Mouse (Mus musculus) liver, embryonic 14.5 days (tissue): Measurements from ENCODE around the gene Asgr1. TPM values are rescaled to one million over a fixed set of nuclear protein-coding genes. Genes with fewer than 3 reads are reported as not detected.

Experiments
- ATAC-seq: fragments of 200-750 bp; cut with Nextera tagmentation; 2 replicates; pipeline ENCODE4 v1.8.0; 2017; ENCODE audit warnings: moderate number of reproducible peaks, mild to moderate bottlenecking, moderate library complexity; ENCODE audit not compliant: insufficient read depth
- DNase-seq, 3 experiments: peaks; one replicate each; pipeline ENCODE4 v3.0.0-alpha.2; 2012 to 2013; ENCODE audit warnings: low read depth in 3 of 3, low spot score in 3 of 3
- H3K27ac ChIP-seq: fragments of 300-500 bp; sonication (generic); 2 replicates; pipeline ENCODE4 v1.5.1; 2014; ENCODE audit warnings: moderate library complexity, mild to moderate bottlenecking, control low read depth, inconsistent platforms
- H3K27me3 ChIP-seq: fragments of 300-500 bp; sonication (generic); 2 replicates; pipeline ENCODE4 v1.6.1; 2014; ENCODE audit warnings: mild to moderate bottlenecking, low read length, moderate library complexity; ENCODE audit not compliant: control insufficient read depth, insufficient read depth
- H3K36me3 ChIP-seq: fragments of 300-500 bp; sonication (generic); replicated peaks from 2 replicates; pipeline ENCODE4 v1.6.1; 2014; ENCODE audit warnings: low read depth; ENCODE audit not compliant: control insufficient read depth, insufficient read depth
- H3K4me1 ChIP-seq, 2 experiments: fragments of 200-500 bp in 1 of 2; fragments of 300-500 bp in 1 of 2; sonication (generic) in 1 of 2; replicated peaks; 2 replicates each; pipeline ENCODE4 v1.6.1; 2012 to 2014; ENCODE audit warnings: antibody characterized with exemption in 1 of 2, inconsistent platforms in 1 of 2, low read length in 1 of 2; ENCODE audit not compliant: control insufficient read depth in 2 of 2, insufficient read depth in 2 of 2
- H3K4me2 ChIP-seq: fragments of 300-500 bp; sonication (generic); 2 replicates; pipeline ENCODE4 v1.6.1; 2014; ENCODE audit warnings: low read depth, mild to moderate bottlenecking, control low read depth, moderate library complexity
- H3K4me3 ChIP-seq, 2 experiments: fragments of 200-500 bp in 1 of 2; fragments of 300-500 bp in 1 of 2; sonication (generic) in 1 of 2; 2 replicates each; pipeline ENCODE4 v1.5.1; 2012 to 2014; ENCODE audit warnings: low read depth in 2 of 2, low read length in 2 of 2, mild to moderate bottlenecking in 2 of 2, control low read depth in 1 of 2, inconsistent platforms in 1 of 2, moderate library complexity in 1 of 2; ENCODE audit not compliant: insufficient read depth in 1 of 2
- H3K9ac ChIP-seq: fragments of 300-500 bp; sonication (generic); replicated peaks from 2 replicates; pipeline ENCODE4 v1.6.1; 2014; ENCODE audit warnings: mild to moderate bottlenecking, control low read depth, moderate library complexity
- H3K9me3 ChIP-seq: fragments of 300-500 bp; sonication (generic); 2 replicates; pipeline ENCODE4 v1.6.1; 2016; ENCODE audit warnings: low read length, mixed read lengths; ENCODE audit not compliant: control insufficient read depth
- CTCF ChIP-seq: IDR thresholded peaks from 2 replicates; pipeline ENCODE4 v1.5.1; 2016; ENCODE audit warnings: antibody characterized with exemption, low read depth, control low read depth
- EP300 ChIP-seq: IDR thresholded peaks from 2 replicates; pipeline ENCODE4 v1.6.1; 2016; ENCODE audit warnings: antibody characterized with exemption, low read depth
- WGBS: fragments of 180-500 bp; shearing (Covaris S2); extraction: QIAGEN DNeasy Blood & Tissue Kit; methylation state at CpG from one replicate; pipeline ENCODE4 v1.1.7; 2014; ENCODE audit not compliant: insufficient replicate concordance; 5-methylcytosine and 5-hydroxymethylcytosine counted together
- polyA plus RNA-seq, 2 experiments: library from polyadenylated mRNA; depleted of rRNA in 1 of 2; stranded (reverse) in 1 of 2; unstranded in 1 of 2; fragments of >200 nt; fragmentation: Nextera tagmentation in 1 of 2; extraction: Ambion mirVana in 1 of 2; gene quantifications; 2 replicates each; pipeline versions ENCODE4 v1.2.1 to v1.2.3; 2012 to 2014

Gene Asgr1
- polyA plus RNA-seq, 2 experiments: 1.3 to 4.1 TPM

DNA sequence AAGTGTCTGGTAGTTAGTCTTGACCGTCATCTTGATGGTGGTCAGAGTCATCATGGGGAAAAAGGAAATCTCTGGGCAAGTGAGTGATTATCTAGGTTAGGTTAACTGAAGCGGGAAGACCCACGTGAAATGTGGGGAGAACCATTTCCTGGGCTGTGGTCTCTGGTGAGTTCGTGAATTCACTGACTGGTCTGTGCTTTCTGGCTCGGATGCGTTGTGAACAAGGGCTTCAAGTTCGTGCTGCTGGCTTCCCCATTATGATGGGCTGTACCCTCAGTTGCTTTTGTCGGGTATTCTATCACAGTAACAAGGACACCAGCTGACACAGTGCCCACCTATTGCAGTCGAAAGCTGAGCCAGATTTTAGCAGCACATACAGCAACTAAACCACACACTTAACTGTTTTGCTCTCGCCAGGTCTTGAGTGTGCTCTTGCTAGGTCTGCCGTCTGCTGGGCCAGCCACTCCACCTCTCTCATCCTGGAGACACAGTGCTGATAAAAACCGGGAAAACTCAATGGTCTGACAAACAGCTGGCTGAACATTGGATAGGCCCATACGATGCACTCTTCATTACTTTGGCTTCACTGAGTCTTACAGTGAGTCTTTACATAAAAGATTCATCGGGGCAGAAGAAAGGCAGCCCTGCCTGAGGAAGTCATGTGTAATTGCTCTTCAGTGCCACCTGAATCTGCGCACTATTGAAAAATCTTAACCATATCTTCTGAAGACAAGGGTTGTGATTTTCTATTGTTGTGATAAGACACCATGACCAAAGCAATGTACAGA lies 27.1 kb downstream of the Asgr1 start:
- H3K27ac ChIP-seq: no peak overlapping the region
- no peak overlapping the region for H3K9ac ChIP-seq
- no peaks in the 10 kb centered on the region for H3K27me3 ChIP-seq
- 37% methylated on average over 15 of the region's 15 CpGs for WGBS
- H3K4me2 ChIP-seq: no peak overlapping the region
- ATAC-seq: no peak
- DNase-seq: no peak
- peaks cover 8 to 17% of the 10 kb centered on the region in 2 experiments for H3K4me1 ChIP-seq
- no peaks in the 10 kb centered on the region for H3K9me3 ChIP-seq
- H3K36me3 ChIP-seq: no peaks in the 10 kb centered on the region
- H3K4me3 ChIP-seq: no peak overlapping the region
- TF ChIP-seq EP300: no peak
- TF ChIP-seq CTCF: no peak

DNA sequence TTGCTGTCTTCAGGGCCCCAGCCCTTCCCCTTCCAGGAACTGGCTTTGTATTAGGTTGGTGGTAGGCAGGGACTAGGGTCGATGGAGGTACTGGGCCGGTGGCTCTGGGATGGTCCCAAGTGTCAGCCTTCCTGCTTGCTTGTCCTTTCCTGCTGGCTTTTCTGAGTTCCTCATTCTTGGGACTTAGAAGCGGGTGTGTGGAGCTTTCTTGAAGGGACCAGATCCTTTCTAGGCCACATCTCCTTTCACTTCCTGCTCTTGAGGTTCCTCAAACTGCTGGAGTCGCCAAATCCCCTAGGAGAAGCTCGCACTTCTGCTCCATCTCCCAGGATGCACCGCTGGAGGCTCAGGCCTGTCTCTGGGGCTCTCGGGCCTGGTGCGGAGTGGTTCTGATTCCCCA lies 30.7 kb downstream of the Asgr1 start:
- no peaks in the 10 kb centered on the region for H3K9me3 ChIP-seq
- no peak overlapping the region for H3K27ac ChIP-seq
- no peaks in the 10 kb centered on the region for H3K36me3 ChIP-seq
- H3K4me1 ChIP-seq: no peaks in the 10 kb centered on the region; a peak in 1 of 4 replicates
- no peak overlapping the region for H3K4me3 ChIP-seq
- WGBS: 44% methylated on average over 8 of the region's 8 CpGs
- ATAC-seq (no peak), DNase-seq (no peak)
- H3K4me2 ChIP-seq: no peak overlapping the region
- H3K9ac ChIP-seq: no peak overlapping the region
- H3K27me3 ChIP-seq: no peaks in the 10 kb centered on the region
- no peak for TF ChIP-seq EP300
- no peak for TF ChIP-seq CTCF

DNA sequence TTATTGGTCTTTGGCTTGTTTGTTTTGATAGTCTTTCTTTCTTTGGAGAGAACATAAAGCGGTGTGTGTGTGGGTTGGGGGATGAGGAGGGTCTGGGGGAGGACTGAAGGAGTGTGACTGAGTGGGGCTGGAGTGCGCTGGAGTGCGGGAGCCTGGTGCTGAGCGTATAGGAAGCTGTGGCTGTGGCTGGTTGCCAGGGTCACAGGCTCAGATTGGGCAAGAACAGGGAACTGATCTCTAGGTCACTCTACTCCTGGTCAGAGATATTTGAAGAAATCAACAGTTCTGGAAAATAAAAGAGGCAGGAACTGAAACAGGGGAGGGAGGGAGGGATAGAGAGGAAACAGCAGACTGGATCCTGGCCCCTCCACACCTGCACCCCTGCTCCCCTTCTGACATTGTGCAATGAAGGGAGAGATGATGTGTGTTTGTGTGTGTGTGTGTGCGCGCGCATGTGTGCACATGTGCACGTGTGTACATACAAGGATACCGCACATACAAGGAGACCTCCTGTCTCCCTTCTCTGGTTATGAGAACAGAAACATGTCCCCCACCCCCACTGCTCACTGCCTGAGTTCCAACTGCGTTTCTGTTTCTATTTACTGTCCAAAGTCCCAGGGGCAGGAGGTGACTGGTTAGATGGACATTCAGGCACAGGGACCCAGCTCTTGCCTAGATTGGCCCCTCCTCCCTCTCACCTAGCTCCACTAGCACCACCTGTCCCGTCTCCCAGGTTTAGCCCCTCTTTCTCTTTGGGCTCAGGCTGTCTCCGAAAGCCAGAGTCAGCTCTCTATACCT lies 38.3 kb downstream of the Asgr1 start, which contains the start of gene Asgr2:
Gene Asgr2, plus strand, starts transcription at position 659 of the 798 bp plus-strand sequence.
- no peaks in the 10 kb centered on the region for H3K9me3 ChIP-seq
- peak within 1 kb of the TSS in 1 of 2 experiments; percentile 36; a peak in 2 of 4 replicates for H3K4me3 ChIP-seq
- peaks cover 0 to 11% of the 10 kb centered on the region in 2 experiments; a peak in 2 of 4 replicates for H3K4me1 ChIP-seq
- H3K4me2 ChIP-seq: peak within 1 kb of the TSS; percentile 33
- peak; percentile 76 for ATAC-seq
- no peaks in the 10 kb centered on the region for H3K27me3 ChIP-seq
- WGBS: 47% methylated on average over 12 of the region's 12 CpGs
- DNase-seq: peak in 2 of 3 experiments; percentile 24 to 28
- no peak within 1 kb of the TSS for H3K9ac ChIP-seq
- H3K27ac ChIP-seq: no peak within 1 kb of the TSS
- TF ChIP-seq EP300: no peak
- no peak for TF ChIP-seq CTCF
- H3K36me3 ChIP-seq: no peaks in the 10 kb centered on the region

DNA sequence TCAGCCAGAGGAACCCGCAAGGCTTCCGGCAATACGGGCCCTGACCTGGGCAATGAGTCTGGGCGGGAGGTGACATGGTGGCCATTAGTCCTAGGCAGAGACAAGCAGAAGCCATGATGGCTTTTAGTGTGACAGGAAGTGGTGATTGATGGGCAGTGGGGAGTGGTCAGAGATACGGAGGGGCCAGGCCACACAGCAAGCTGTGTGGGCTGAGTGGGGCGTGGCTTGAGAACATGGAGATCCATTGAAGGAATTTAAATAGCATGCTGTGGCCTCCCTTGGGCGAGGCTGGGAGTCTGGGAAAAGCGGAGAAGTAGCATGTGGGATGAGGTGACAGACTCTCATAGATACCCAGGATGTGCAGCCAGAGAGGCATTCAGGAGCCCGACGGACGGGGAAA lies 43.5 kb downstream of the Asgr1 start:
- WGBS: 56% methylated on average over 11 of the region's 11 CpGs
- H3K9ac ChIP-seq: no peak overlapping the region

DNA sequence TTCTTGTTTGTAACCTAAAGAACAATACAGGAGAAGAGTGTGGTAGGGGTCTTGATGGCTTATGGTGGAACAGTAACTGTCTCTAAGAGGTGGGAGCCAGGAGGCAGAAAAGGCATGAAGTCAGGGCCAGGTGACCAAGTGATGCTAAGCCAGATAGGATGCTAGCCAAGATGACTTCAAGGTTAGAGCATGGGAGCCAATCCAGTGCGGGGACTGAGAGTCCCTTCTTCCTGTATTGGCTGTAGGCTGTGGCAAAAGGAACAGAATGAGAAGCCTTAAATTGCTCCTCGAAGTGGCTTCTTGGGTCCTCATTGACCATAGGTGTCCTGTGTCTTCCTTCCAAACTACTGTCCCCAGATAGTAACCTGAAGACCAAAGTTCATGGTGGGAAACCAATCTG lies 45.2 kb downstream of the Asgr1 start:
- TF ChIP-seq CTCF (no peak), EP300 (no peak)
- Histone ChIP-seq H3K27ac (no peak overlapping the region), H3K36me3 (no peaks in the 10 kb centered on the region), H3K9ac (no peak overlapping the region), H3K9me3 (no peaks in the 10 kb centered on the region), H3K4me2 (no peak overlapping the region), H3K4me3 (no peak overlapping the region), H3K4me1 (peaks cover 0 to 2% of the 10 kb centered on the region in 2 experiments; a peak in 1 of 4 replicates), H3K27me3 (no peaks in the 10 kb centered on the region)
- no peak for ATAC-seq
- no peak for DNase-seq
- WGBS: 62% methylated on average over 2 of the region's 2 CpGs

More for the DNA sequence above, 43.5 kb downstream of the Asgr1 start:
- Histone ChIP-seq H3K36me3 (no peaks in the 10 kb centered on the region), H3K27ac (no peak overlapping the region), H3K4me2 (no peak overlapping the region), H3K4me3 (no peak overlapping the region), H3K27me3 (no peaks in the 10 kb centered on the region), H3K4me1 (peaks cover 0 to 5% of the 10 kb centered on the region in 2 experiments; a peak in 1 of 4 replicates), H3K9me3 (no peaks in the 10 kb centered on the region)
- ATAC-seq: no peak
- no peak for DNase-seq
- TF ChIP-seq CTCF (no peak), EP300 (no peak)
